Mouse (Mus musculus) gonadal fat pad, adult 2 months (tissue): Measurements from ENCODE around the gene Gimap1. TPM values are rescaled to one million over a fixed set of nuclear protein-coding genes. Genes with fewer than 3 reads are reported as not detected.

Experiments used
- polyA plus RNA-seq: library from polyadenylated mRNA; depleted of rRNA; stranded (reverse); fragments of >200 nt; gene quantifications from 2 replicates; pipeline ENCODE4 v1.2.3, GENCODE M21; 2012; rRNA removed

Gimap1 gene
- polyA plus RNA-seq, 1 experiment = 4.1 TPM

Other genes starting within 250 kb of the Gimap1 start
- 83.1 and 86.2 TPM in 2 replicates for gene Atp6v0e2, start 201.4 kb upstream of the Gimap1 start, polyA plus RNA-seq
- gene Lrrc61, start 184.3 kb upstream of the Gimap1 start, polyA plus RNA-seq = 29.5 and 36.8 TPM in 2 replicates
- gene Rarres2, start 166.3 kb upstream of the Gimap1 start, polyA plus RNA-seq = 191 and 319 TPM in 2 replicates
- gene Gm45021, start 149.4 kb upstream of the Gimap1 start, polyA plus RNA-seq = not detected in 2 replicates
- 51.0 and 53.2 TPM in 2 replicates for gene Repin1, start 145.2 kb upstream of the Gimap1 start, polyA plus RNA-seq
- not detected in 2 replicates for gene Gm44965, start 145.1 kb upstream of the Gimap1 start, polyA plus RNA-seq
- 5.1 and 5.6 TPM in 2 replicates for gene Zfp775, start 137.0 kb upstream of the Gimap1 start, polyA plus RNA-seq
- gene AI854703, start 112.3 kb upstream of the Gimap1 start, polyA plus RNA-seq = 0.71 and 0.81 TPM in 2 replicates
- 3.9 and 4.5 TPM in 2 replicates for gene Gimap8, start 91.8 kb upstream of the Gimap1 start, polyA plus RNA-seq
- gene Gimap9, start 62.9 kb upstream of the Gimap1 start, polyA plus RNA-seq = 2.1 and 2.3 TPM in 2 replicates
- 9.8 and 13.8 TPM in 2 replicates for gene Gimap4, start 54.5 kb upstream of the Gimap1 start, polyA plus RNA-seq
- gene Gimap6, start 30.8 kb upstream of the Gimap1 start, polyA plus RNA-seq = 10.4 and 12.7 TPM in 2 replicates
- gene Gm28053, start 20.4 kb upstream of the Gimap1 start, polyA plus RNA-seq = 0.66 TPM in 1 of 2 replicates, not detected in the other
- 0.20 and 0.34 TPM in 2 replicates for gene Gimap7, start 20.4 kb upstream of the Gimap1 start, polyA plus RNA-seq
- 5.6 and 8.3 TPM in 2 replicates for gene Gimap5, start 7.1 kb downstream of the Gimap1 start, polyA plus RNA-seq
- 3.1 and 3.5 TPM in 2 replicates for gene Gimap3, start 31.8 kb downstream of the Gimap1 start, polyA plus RNA-seq
- 109 and 139 TPM in 2 replicates for gene Tmem176a, start 101.9 kb downstream of the Gimap1 start, polyA plus RNA-seq
- 390 and 419 TPM in 2 replicates for gene Tmem176b, start 102.4 kb downstream of the Gimap1 start, polyA plus RNA-seq
- 2.8 and 3.1 TPM in 2 replicates for gene Aoc1, start 133.8 kb downstream of the Gimap1 start, polyA plus RNA-seq
- gene 1600015I10Rik, start 190.8 kb downstream of the Gimap1 start, polyA plus RNA-seq = 0.08 and 0.13 TPM in 2 replicates
- gene Doxl2, start 235.9 kb downstream of the Gimap1 start, polyA plus RNA-seq = 0.05 TPM in 1 of 2 replicates, not detected in the other
- gene Svs1, start 247.8 kb downstream of the Gimap1 start, polyA plus RNA-seq = 7.6 TPM in 1 of 2 replicates, not detected in the other